In the genomic region with DNA sequence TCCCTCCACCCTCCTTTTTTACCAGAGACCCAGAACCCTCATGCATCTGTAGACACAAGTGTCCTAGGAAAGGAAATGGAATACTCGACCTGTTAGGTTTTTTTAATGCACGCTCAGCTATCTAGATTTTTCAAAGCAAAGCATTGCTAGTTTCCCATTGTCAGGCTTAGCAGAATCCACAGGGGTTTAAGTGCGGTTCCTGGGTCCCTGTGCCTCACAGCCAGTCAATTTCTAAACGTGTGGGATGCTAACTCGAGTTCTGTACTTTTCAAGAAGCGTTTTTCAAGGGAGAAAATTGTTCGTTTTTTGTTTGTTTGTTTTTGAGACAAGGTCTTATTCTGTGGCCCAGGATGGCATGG, we compare ENCODE assay signal across 7 mouse cellular contexts. TPM values are rescaled to one million over a fixed set of nuclear protein-coding genes. Genes with fewer than 3 reads are reported as not detected.
DNase-seq lines count a peak whose midpoint lies in the region; ATAC-seq and TF ChIP-seq lines count a peak whose summit lies in the region.

No protein-coding gene starts in this region.

- H3K4me3 ChIP-seq in lung, embryonic 14.5 days (ENCODE audit: low read depth, low read length) = peak overlapping the region; percentile 60
- peak overlapping the region; percentile 70 for H3K4me3 ChIP-seq in forebrain, embryonic 14.5 days (ENCODE audit: low read depth, low read length)
- peak overlapping the region; percentile 74 for H3K4me3 ChIP-seq in limb, embryonic 13.5 days
- H3K4me3 ChIP-seq in stomach, embryonic 14.5 days (ENCODE audit: low read depth, low read length) = peak overlapping the region; percentile 68

- no peaks in the 10 kb centered on the region for H3K36me3 ChIP-seq in lung, embryonic 14.5 days (ENCODE audit: insufficient read depth)
- H3K36me3 ChIP-seq in forebrain, embryonic 14.5 days (ENCODE audit: control insufficient read depth, insufficient read depth, low read length) = no peaks in the 10 kb centered on the region
- no peaks in the 10 kb centered on the region for H3K36me3 ChIP-seq in limb, embryonic 13.5 days
- H3K36me3 ChIP-seq in stomach, embryonic 14.5 days (ENCODE audit: control insufficient read depth, insufficient read depth, low read length) = no peaks in the 10 kb centered on the region

- 8% methylated on average over 7 of the region's 7 CpGs for WGBS in lung, embryonic 14.5 days
- WGBS in forebrain, embryonic 14.5 days = 10% methylated on average over 7 of the region's 7 CpGs
- WGBS in limb, embryonic 13.5 days = 13% methylated on average over 7 of the region's 7 CpGs
- WGBS in stomach, embryonic 14.5 days = 12% methylated on average over 7 of the region's 7 CpGs

- peaks cover 15% of the 10 kb centered on the region for H3K27me3 ChIP-seq in lung, embryonic 14.5 days (ENCODE audit: insufficient read depth, low read length)
- 0 out of 2 replicates have a peak, but pooled peaks cover 4% of the 10 kb centered on the region for H3K27me3 ChIP-seq in forebrain, embryonic 14.5 days (replicated peaks; ENCODE audit: control insufficient read depth, insufficient read depth, low read length)
- H3K27me3 ChIP-seq in limb, embryonic 13.5 days = peaks cover 29% of the 10 kb centered on the region
- no peaks in the 10 kb centered on the region for H3K27me3 ChIP-seq in stomach, embryonic 14.5 days (ENCODE audit: control insufficient read depth, insufficient read depth, low read length)

- no peak for DNase-seq in lung, embryonic 14.5 days
- DNase-seq in lung, postnatal 10 days = no peak
- DNase-seq in forebrain, embryonic 14.5 days (ENCODE audit: low spot score) = no peak
- DNase-seq in urinary bladder, postnatal 36 days (ENCODE audit: low spot score in 2 of 2) = no peak
- no peak for DNase-seq in adrenal gland, postnatal 25 days

- H3K4me1 ChIP-seq in lung, embryonic 14.5 days (ENCODE audit: insufficient read depth) = no peaks in the 10 kb centered on the region
- H3K4me1 ChIP-seq in forebrain, embryonic 14.5 days (ENCODE audit: control insufficient read depth, insufficient read depth, low read length) = no peaks in the 10 kb centered on the region; the same call in 1 of the 2 replicates
- 0 out of 2 replicates have a peak, but pooled peaks cover 4% of the 10 kb centered on the region for H3K4me1 ChIP-seq in limb, embryonic 13.5 days
- H3K4me1 ChIP-seq in stomach, embryonic 14.5 days (ENCODE audit: control insufficient read depth, insufficient read depth, low read length) = 0 out of 2 replicates have a peak, but pooled peaks cover 2% of the 10 kb centered on the region

- no peak for ATAC-seq in lung, embryonic 14.5 days (ENCODE audit: insufficient read depth)
- ATAC-seq in forebrain, embryonic 14.5 days = no peak
- ATAC-seq in limb, embryonic 13.5 days (ENCODE audit: low FRiP score, low read depth) = no peak
- ATAC-seq in stomach, embryonic 14.5 days (ENCODE audit: insufficient number of reproducible peaks, insufficient read depth, low FRiP score, low read depth) = no peak

- H3K4me2 ChIP-seq in lung, embryonic 14.5 days = peak overlapping the region; percentile 91
- peak overlapping the region; percentile 78 for H3K4me2 ChIP-seq in forebrain, embryonic 14.5 days (ENCODE audit: low read length)
- peak overlapping the region; percentile 89 for H3K4me2 ChIP-seq in limb, embryonic 13.5 days (replicated peaks)
- peak overlapping the region; percentile 88 for H3K4me2 ChIP-seq in stomach, embryonic 14.5 days (replicated peaks; ENCODE audit: low read depth, low read length)

- H3K9ac ChIP-seq in lung, embryonic 14.5 days = peak overlapping the region; percentile 56; the same call in 1 of the 2 replicates
- H3K9ac ChIP-seq in forebrain, embryonic 14.5 days (ENCODE audit: low read length) = peak overlapping the region; percentile 75; the same call in 1 of the 2 replicates
- peak overlapping the region; percentile 71; the same call in 1 of the 2 replicates for H3K9ac ChIP-seq in limb, embryonic 13.5 days
- H3K9ac ChIP-seq in stomach, embryonic 14.5 days (replicated peaks; ENCODE audit: low read depth, low read length) = no peak overlapping the region

- H3K9me3 ChIP-seq in lung, embryonic 14.5 days (ENCODE audit: low read depth, low read length) = no peaks in the 10 kb centered on the region
- no peaks in the 10 kb centered on the region for H3K9me3 ChIP-seq in forebrain, embryonic 14.5 days (replicated peaks; ENCODE audit: control insufficient read depth, low read length)
- H3K9me3 ChIP-seq in limb, embryonic 13.5 days = no peaks in the 10 kb centered on the region
- H3K9me3 ChIP-seq in stomach, embryonic 14.5 days (ENCODE audit: control insufficient read depth, low read depth, low read length) = no peaks in the 10 kb centered on the region

- TF ChIP-seq CTCF in lung, embryonic 14.5 days (IDR thresholded peaks at IDR 0.05; ENCODE audit: low read depth) = no peak

- H3K27ac ChIP-seq in lung, embryonic 14.5 days (ENCODE audit: low read depth) = no peak overlapping the region
- no peak overlapping the region for H3K27ac ChIP-seq in forebrain, embryonic 14.5 days (ENCODE audit: low read depth, low read length)
- H3K27ac ChIP-seq in limb, embryonic 13.5 days = no peak overlapping the region
- no peak overlapping the region for H3K27ac ChIP-seq in stomach, embryonic 14.5 days (ENCODE audit: low read length)

RNA-seq across cellular contexts. Expression of a gene that starts 0.3 kb away (rescaled TPM):
- 2.4 and 3.9 TPM in 2 replicates for polyA plus RNA-seq in lung, embryonic 14.5 days (2014; fragmentation: Nextera tagmentation; extraction: Ambion mirVana)
- 4.8 and 5.6 TPM in 2 replicates for polyA plus RNA-seq in forebrain, embryonic 14.5 days (2014; fragmentation: Nextera tagmentation; extraction: Ambion mirVana)
- 1.9 and 3.2 TPM in 2 replicates for polyA plus RNA-seq in limb, embryonic 13.5 days (2015; fragmentation: Nextera tagmentation; extraction: Ambion mirVana)
- polyA plus RNA-seq in stomach, embryonic 14.5 days (2014; fragmentation: Nextera tagmentation; extraction: Ambion mirVana) = 6.7 and 8.6 TPM in 2 replicates
- 2.0 and 4.7 TPM in 2 replicates for total RNA-seq in adrenal gland, postnatal 25 days (2021)
